Mouse (Mus musculus) forebrain, embryonic 14.5 days (tissue): ENCODE data around the gene Ankrd13a. TPM values are rescaled to one million over a fixed set of nuclear protein-coding genes. Genes with fewer than 3 reads are reported as not detected.
A peak's percentile ranks its signal among the peaks of the same experiment; 100 is the strongest.

Experiments used
- ATAC-seq: fragments of 200-750 bp; cut with Nextera tagmentation; 2 replicates; pipeline ENCODE4 v1.8.0; 2017; ENCODE audit warnings: mild to moderate bottlenecking, moderate library complexity
- DNase-seq: peaks from one replicate; pipeline ENCODE4 v3.0.0-alpha.2; 2015; ENCODE audit warnings: low spot score
- H3K27ac ChIP-seq: fragments of 300-500 bp; sonication (generic); 2 replicates; pipeline ENCODE4 v1.5.1; 2014; ENCODE audit warnings: low read depth, mild to moderate bottlenecking, control low read depth, low read length, moderate library complexity
- H3K27me3 ChIP-seq: fragments of 300-500 bp; sonication (generic); replicated peaks from 2 replicates; pipeline ENCODE4 v1.6.1; 2014; ENCODE audit warnings: low read length, control low read depth, mixed read lengths; ENCODE audit not compliant: control insufficient read depth, insufficient read depth
- H3K36me3 ChIP-seq: fragments of 300-500 bp; sonication (generic); 2 replicates; pipeline ENCODE4 v1.6.1; 2014; ENCODE audit warnings: low read length, control low read depth; ENCODE audit not compliant: control insufficient read depth, insufficient read depth
- H3K4me1 ChIP-seq: fragments of 300-500 bp; sonication (generic); 2 replicates; pipeline ENCODE4 v1.6.1; 2014; ENCODE audit warnings: antibody characterized with exemption, low read length, control low read depth; ENCODE audit not compliant: control insufficient read depth, insufficient read depth
- H3K4me2 ChIP-seq: fragments of 300-500 bp; sonication (generic); 2 replicates; pipeline ENCODE4 v1.6.1; 2014; ENCODE audit warnings: mild to moderate bottlenecking, control low read depth, low read length
- H3K4me3 ChIP-seq: fragments of 300-500 bp; sonication (generic); 2 replicates; pipeline ENCODE4 v1.5.1; 2014; ENCODE audit warnings: low read depth, low read length, control low read depth
- H3K9ac ChIP-seq: fragments of 300-500 bp; sonication (generic); 2 replicates; pipeline ENCODE4 v1.6.1; 2014; ENCODE audit warnings: mild to moderate bottlenecking, low read length, control low read depth, moderate library complexity
- H3K9me3 ChIP-seq: fragments of 300-500 bp; sonication (generic); replicated peaks from 2 replicates; pipeline ENCODE4 v1.6.1; 2016; ENCODE audit warnings: low read length, control low read depth, mixed read lengths; ENCODE audit not compliant: control insufficient read depth
- WGBS: fragments of 180-500 bp; shearing (Covaris S2); extraction: QIAGEN DNeasy Blood & Tissue Kit; methylation state at CpG from one replicate; pipeline ENCODE4 v1.1.7; 2014; 5-methylcytosine and 5-hydroxymethylcytosine counted together
- polyA plus RNA-seq: library from polyadenylated mRNA; unstranded; fragments of >200 nt; fragmentation: Nextera tagmentation; extraction: Ambion mirVana; gene quantifications from 2 replicates; pipeline ENCODE4 v1.2.1, GENCODE M21; 2014

Ankrd13a gene
- polyA plus RNA-seq, 1 experiment from 2014 or later: 25.8 TPM

- H3K9me3 ChIP-seq: no peaks in the 10 kb centered on the region
- no peak for DNase-seq
- ATAC-seq: no peak
- H3K4me1 ChIP-seq: no peaks in the 10 kb centered on the region
- H3K4me3 ChIP-seq: no peak overlapping the region
- peaks cover 38% of the 10 kb centered on the region for H3K36me3 ChIP-seq
- 90% methylated on average over 16 of the region's 16 CpGs for WGBS
- no peaks in the 10 kb centered on the region for H3K27me3 ChIP-seq
- 0 out of 2 replicates have a peak overlapping the region, but pooled peaks have one; percentile 7 for H3K27ac ChIP-seq
- H3K4me2 ChIP-seq: no peak overlapping the region
- H3K9ac ChIP-seq: no peak overlapping the region
These were observed 10.2 kb downstream of the Ankrd13a start for GRCm38 (mm10) chr5:114784622-114785165.

DNA sequence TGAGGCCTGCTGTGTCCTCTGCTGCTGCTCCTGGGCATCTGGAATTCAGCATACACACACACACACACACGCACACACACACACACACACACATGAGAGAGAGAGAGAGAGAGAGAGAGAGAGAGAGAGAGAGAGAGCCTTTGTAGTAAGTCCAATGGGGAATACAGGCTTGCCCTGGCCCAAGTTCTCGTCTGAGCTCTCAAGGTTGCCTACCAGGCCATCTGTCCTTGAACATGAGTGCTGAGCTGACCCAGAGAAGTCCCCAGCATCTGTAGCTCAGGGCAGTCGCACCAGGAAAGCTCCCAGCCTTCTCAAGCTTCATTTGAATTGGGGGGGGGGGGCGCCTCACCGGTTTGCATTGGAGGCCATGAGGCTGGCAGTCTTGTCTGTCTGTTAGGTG, 10.7 kb downstream of the Ankrd13a start:
- no peaks in the 10 kb centered on the region for H3K27me3 ChIP-seq
- H3K4me2 ChIP-seq: no peak overlapping the region
- H3K4me1 ChIP-seq: no peaks in the 10 kb centered on the region
- no peaks in the 10 kb centered on the region for H3K9me3 ChIP-seq
- ATAC-seq (no peak), DNase-seq (no peak)
- H3K4me3 ChIP-seq: no peak overlapping the region
- no peak overlapping the region for H3K9ac ChIP-seq
- H3K36me3 ChIP-seq: peaks cover 42% of the 10 kb centered on the region
- WGBS: 61% methylated on average over 5 of the region's 5 CpGs
- no peak overlapping the region for H3K27ac ChIP-seq

DNA sequence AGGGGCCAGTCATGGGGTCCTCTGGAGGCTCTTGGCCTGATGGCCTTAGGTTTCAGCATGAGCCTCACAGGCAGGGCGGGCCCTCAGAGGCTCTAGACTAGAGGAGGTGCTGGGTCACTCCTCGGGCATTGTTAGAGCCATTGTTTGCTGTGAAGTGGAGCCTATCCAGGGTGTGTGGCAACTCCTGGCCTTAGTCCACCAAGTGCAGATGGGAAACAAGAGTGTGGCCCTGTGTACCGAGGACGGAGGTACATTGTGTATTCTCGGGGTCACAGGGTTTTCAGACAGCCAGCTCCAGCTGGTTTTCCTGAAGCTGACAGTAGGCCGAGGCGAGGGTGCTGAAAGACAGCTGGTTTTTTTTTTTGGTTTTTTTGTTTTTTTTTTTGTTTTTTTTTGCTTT, 18.8 kb downstream of the Ankrd13a start:
- no peak for ATAC-seq
- 75% methylated on average over 7 of the region's 7 CpGs for WGBS

GRCm38 (mm10) chr5:114794609-114795008, 20.1 kb downstream of the Ankrd13a start:
- Histone ChIP-seq H3K27ac (no peak overlapping the region), H3K27me3 (no peaks in the 10 kb centered on the region), H3K36me3 (peaks cover 65% of the 10 kb centered on the region), H3K9ac (no peak overlapping the region), H3K4me2 (no peak overlapping the region), H3K9me3 (no peaks in the 10 kb centered on the region), H3K4me3 (no peak overlapping the region), H3K4me1 (peaks cover 9% of the 10 kb centered on the region; the same call in 1 of the 2 replicates)
- no peak for ATAC-seq
- 68% methylated on average over 4 of the region's 4 CpGs for WGBS
- DNase-seq: no peak

More for the DNA sequence above, 18.8 kb downstream of the Ankrd13a start:
- DNase-seq: no peak
- H3K9ac ChIP-seq: no peak overlapping the region
- no peaks in the 10 kb centered on the region for H3K9me3 ChIP-seq
- no peak overlapping the region for H3K4me2 ChIP-seq
- peaks cover 9% of the 10 kb centered on the region; the same call in 1 of the 2 replicates for H3K4me1 ChIP-seq
- no peaks in the 10 kb centered on the region for H3K27me3 ChIP-seq
- no peak overlapping the region for H3K4me3 ChIP-seq
- H3K36me3 ChIP-seq: peaks cover 65% of the 10 kb centered on the region
- H3K27ac ChIP-seq: no peak overlapping the region

DNA sequence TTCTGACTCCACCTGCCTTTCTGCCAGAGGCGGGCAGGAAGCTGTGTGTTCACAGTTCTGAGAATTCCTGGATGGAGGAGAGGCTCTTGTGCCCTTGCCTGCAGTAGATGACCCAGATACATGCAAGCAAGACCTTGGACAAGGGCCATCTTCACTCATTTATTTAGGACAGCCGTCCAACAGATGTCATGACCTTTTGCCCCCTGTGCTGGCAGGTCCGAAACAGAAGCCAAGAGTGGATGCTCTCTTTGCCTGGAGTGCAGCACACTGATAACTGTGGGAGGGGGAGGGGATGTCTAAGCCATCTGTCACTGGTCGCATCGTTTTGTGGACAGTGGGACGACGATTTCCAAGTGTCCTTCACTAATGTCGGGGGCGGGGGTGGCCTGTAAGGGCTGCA, 20.8 kb downstream of the Ankrd13a start:
- Histone ChIP-seq H3K9ac (no peak overlapping the region), H3K4me2 (no peak overlapping the region), H3K27me3 (no peaks in the 10 kb centered on the region), H3K4me3 (no peak overlapping the region), H3K9me3 (no peaks in the 10 kb centered on the region), H3K27ac (no peak overlapping the region), H3K36me3 (peaks cover 65% of the 10 kb centered on the region), H3K4me1 (peaks cover 9% of the 10 kb centered on the region; the same call in 1 of the 2 replicates)
- ATAC-seq (no peak), DNase-seq (no peak)
- 75% methylated on average over 9 of the region's 9 CpGs for WGBS

- WGBS: 77% methylated on average over 9 of the region's 9 CpGs
- ATAC-seq (no peak), DNase-seq (no peak)
- Histone ChIP-seq H3K4me1 (peaks cover 9% of the 10 kb centered on the region; the same call in 1 of the 2 replicates), H3K4me3 (no peak overlapping the region), H3K9ac (no peak overlapping the region), H3K27me3 (no peaks in the 10 kb centered on the region), H3K27ac (no peak overlapping the region), H3K9me3 (no peaks in the 10 kb centered on the region), H3K4me2 (no peak overlapping the region), H3K36me3 (peaks cover 68% of the 10 kb centered on the region)
These were observed 21.2 kb downstream of the Ankrd13a start for GRCm38 (mm10) chr5:114795653-114796052.

GRCm38 (mm10) chr5:114796299-114797012, 22.0 kb downstream of the Ankrd13a start:
- peaks cover 9% of the 10 kb centered on the region; the same call in 1 of the 2 replicates for H3K4me1 ChIP-seq
- no peaks in the 10 kb centered on the region for H3K27me3 ChIP-seq
- DNase-seq (peak; percentile 68), ATAC-seq (peak; percentile 82)
- 3% methylated on average over 34 of the region's 40 CpGs for WGBS
- H3K36me3 ChIP-seq: peaks cover 68% of the 10 kb centered on the region
- peak overlapping the region; percentile 59 for H3K9ac ChIP-seq
- H3K4me2 ChIP-seq: peak overlapping the region; percentile 61
- H3K4me3 ChIP-seq: peak overlapping the region; percentile 35
- peak overlapping the region; percentile 63 for H3K27ac ChIP-seq
- no peaks in the 10 kb centered on the region for H3K9me3 ChIP-seq

DNA sequence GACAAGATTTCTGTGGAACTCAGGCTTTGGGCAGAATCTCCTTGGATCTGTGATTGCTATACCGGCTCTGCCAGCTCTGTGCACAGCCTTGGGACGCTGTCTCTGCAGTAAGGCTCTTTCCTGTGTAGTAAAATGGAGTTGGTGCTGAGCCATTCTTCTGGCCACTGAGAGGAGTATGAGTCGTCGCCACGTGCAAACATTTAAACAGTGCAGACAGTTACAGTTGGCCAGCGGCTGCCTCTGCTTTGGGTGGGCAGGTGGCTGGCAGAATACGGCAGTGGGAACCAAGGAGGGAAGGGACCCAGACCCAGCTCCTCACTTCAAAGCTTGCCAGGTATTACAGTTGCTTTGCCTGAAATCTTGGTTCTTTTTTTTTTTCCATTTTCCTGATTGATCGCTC, 22.8 kb downstream of the Ankrd13a start:
- H3K27me3 ChIP-seq: no peaks in the 10 kb centered on the region
- DNase-seq (no peak), ATAC-seq (no peak; the same call in 1 of the 2 replicates)
- no peaks in the 10 kb centered on the region for H3K9me3 ChIP-seq
- H3K9ac ChIP-seq: no peak overlapping the region
- WGBS: 85% methylated on average over 8 of the region's 8 CpGs
- H3K4me1 ChIP-seq: peaks cover 9% of the 10 kb centered on the region; the same call in 1 of the 2 replicates
- peaks cover 68% of the 10 kb centered on the region for H3K36me3 ChIP-seq
- H3K27ac ChIP-seq: no peak overlapping the region
- no peak overlapping the region for H3K4me3 ChIP-seq
- H3K4me2 ChIP-seq: no peak overlapping the region

GRCm38 (mm10) chr5:114799848-114800247, 25.4 kb downstream of the Ankrd13a start:
- Histone ChIP-seq H3K4me1 (peaks cover 9% of the 10 kb centered on the region; the same call in 1 of the 2 replicates), H3K4me3 (no peak overlapping the region), H3K4me2 (no peak overlapping the region), H3K36me3 (peaks cover 72% of the 10 kb centered on the region), H3K9me3 (no peaks in the 10 kb centered on the region), H3K9ac (no peak overlapping the region), H3K27ac (no peak overlapping the region), H3K27me3 (no peaks in the 10 kb centered on the region)
- WGBS: 91% methylated on average over 11 of the region's 11 CpGs
- DNase-seq (no peak), ATAC-seq (no peak)
